Mouse (Mus musculus) forebrain, postnatal 0 days (tissue): ENCODE measurements around the gene C530008M17Rik. TPM values are rescaled to one million over a fixed set of nuclear protein-coding genes. Genes with fewer than 3 reads are reported as not detected.

ENCODE experiments used
- ATAC-seq: fragments of 200-750 bp; cut with Nextera tagmentation; 2 replicates; pipeline ENCODE4 v1.8.0; 2017; ENCODE audit warnings: mild to moderate bottlenecking, moderate library complexity
- DNase-seq: peaks from one replicate; pipeline ENCODE4 v3.0.0-alpha.2; 2015
- H3K27ac ChIP-seq: fragments of 300-500 bp; sonication (generic); 2 replicates; pipeline ENCODE4 v1.5.1; 2014; ENCODE audit warnings: low read depth, mild to moderate bottlenecking, antibody characterized with exemption, low read length, moderate library complexity, mixed read lengths
- H3K27me3 ChIP-seq: fragments of 300-500 bp; sonication (generic); 2 replicates; pipeline ENCODE4 v1.6.1; 2014; ENCODE audit warnings: mild to moderate bottlenecking, low read length, mixed read lengths; ENCODE audit not compliant: insufficient read depth
- H3K36me3 ChIP-seq: fragments of 300-500 bp; sonication (generic); 2 replicates; pipeline ENCODE4 v1.6.1; 2014; ENCODE audit warnings: mild to moderate bottlenecking, moderate library complexity; ENCODE audit not compliant: insufficient read depth
- H3K4me1 ChIP-seq: fragments of 300-500 bp; sonication (generic); 2 replicates; pipeline ENCODE4 v1.6.1; 2014; ENCODE audit warnings: antibody characterized with exemption; ENCODE audit not compliant: insufficient read depth
- H3K4me2 ChIP-seq: fragments of 300-500 bp; sonication (generic); 2 replicates; pipeline ENCODE4 v1.6.1; 2014; ENCODE audit warnings: low read depth, mild to moderate bottlenecking, moderate library complexity
- H3K4me3 ChIP-seq: fragments of 300-500 bp; sonication (generic); 2 replicates; pipeline ENCODE4 v1.5.1; 2014; ENCODE audit warnings: low read depth, low read length, mixed read lengths
- H3K9ac ChIP-seq: fragments of 300-500 bp; sonication (generic); 2 replicates; pipeline ENCODE4 v1.6.1; 2014; ENCODE audit warnings: mild to moderate bottlenecking
- H3K9me3 ChIP-seq: fragments of 300-500 bp; sonication (generic); 2 replicates; pipeline ENCODE4 v1.6.1; 2016; ENCODE audit warnings: low read length
- CTCF ChIP-seq: sonication (generic); IDR thresholded peaks from 2 replicates; pipeline ENCODE4 v1.5.1; 2016; ENCODE audit warnings: antibody characterized with exemption, control low read depth, low read depth
- WGBS: fragments of 180-500 bp; shearing (Covaris S2); extraction: QIAGEN DNeasy Blood & Tissue Kit; methylation state at CpG from one replicate; pipeline ENCODE4 v1.1.7; 2014; 5-methylcytosine and 5-hydroxymethylcytosine counted together
- polyA plus RNA-seq: library from polyadenylated mRNA; unstranded; fragments of >200 nt; fragmentation: Nextera tagmentation; extraction: Ambion mirVana; gene quantifications from 2 replicates; pipeline ENCODE4 v1.2.1, GENCODE M21; 2015
- total RNA-seq: library from RNA; depleted of rRNA; stranded (reverse); fragments of >200 nt; gene quantifications from 2 replicates; pipeline ENCODE4 v1.2.3, GENCODE M21; 2014

C530008M17Rik gene
- total and polyA plus RNA-seq, 2 experiments from 2014 or later = 63.6 to 87.4 TPM

DNA sequence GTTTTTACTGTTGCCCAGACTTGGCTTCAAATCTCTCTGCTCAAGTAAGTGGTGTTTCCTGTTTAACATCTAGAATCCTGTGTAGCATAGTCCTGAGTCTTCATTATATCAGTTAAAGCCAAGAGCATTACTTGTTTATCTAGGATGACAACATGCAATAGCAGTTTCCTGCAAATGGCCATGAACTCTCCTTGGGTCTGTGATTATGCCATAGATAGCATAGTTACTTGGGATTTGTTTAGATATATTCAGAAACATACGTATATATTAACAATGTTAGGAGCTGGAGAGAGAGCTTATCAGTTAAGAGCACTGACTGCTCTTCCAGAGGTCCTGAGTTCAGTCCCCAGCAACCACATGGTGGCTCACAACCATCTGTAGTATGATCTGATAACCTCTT is 28.5 kb upstream of the C530008M17Rik start:
- no peaks in the 10 kb centered on the region for H3K9me3 ChIP-seq
- WGBS = 89% methylated on average over 1 of the region's 1 CpGs
- no peak for TF ChIP-seq CTCF
- ATAC-seq (no peak), DNase-seq (no peak)
- H3K9ac ChIP-seq = no peak overlapping the region
- H3K27ac ChIP-seq = no peak overlapping the region
- no peak overlapping the region for H3K4me2 ChIP-seq
- H3K36me3 ChIP-seq = peaks cover 14% of the 10 kb centered on the region
- H3K27me3 ChIP-seq = no peaks in the 10 kb centered on the region
- no peaks in the 10 kb centered on the region for H3K4me1 ChIP-seq
- no peak overlapping the region for H3K4me3 ChIP-seq

GRCm38 (mm10) chr5:76634012-76634411 is 22.3 kb upstream of the C530008M17Rik start:
- Histone ChIP-seq H3K4me1 (no peaks in the 10 kb centered on the region), H3K27me3 (no peaks in the 10 kb centered on the region), H3K9ac (no peak overlapping the region), H3K27ac (no peak overlapping the region), H3K4me2 (no peak overlapping the region), H3K36me3 (peaks cover 41% of the 10 kb centered on the region), H3K9me3 (no peaks in the 10 kb centered on the region), H3K4me3 (no peak overlapping the region)
- no peak for TF ChIP-seq CTCF
- ATAC-seq (no peak), DNase-seq (no peak)
- 81% methylated on average over 10 of the region's 10 CpGs for WGBS

DNA sequence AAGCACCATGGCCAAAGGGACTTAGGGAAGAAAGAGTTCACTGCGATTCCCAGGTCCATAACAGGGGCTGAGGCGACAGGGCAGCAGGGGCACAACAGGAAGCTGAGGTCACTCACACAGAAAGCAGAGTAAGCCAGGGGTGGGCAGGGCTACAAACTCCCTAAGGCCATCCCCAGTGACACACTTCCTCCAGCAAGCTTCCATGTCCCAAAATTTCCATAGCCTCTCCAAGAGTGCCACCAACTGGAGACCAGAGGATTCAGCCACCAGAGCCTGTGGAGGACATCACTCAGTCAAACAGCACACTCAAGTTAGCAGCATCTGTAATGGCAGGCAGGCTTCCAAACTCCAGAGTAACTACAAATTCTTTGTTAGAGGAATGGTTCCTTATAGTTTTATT is 20.7 kb upstream of the C530008M17Rik start:
- Histone ChIP-seq H3K36me3 (peaks cover 52% of the 10 kb centered on the region), H3K27me3 (no peaks in the 10 kb centered on the region), H3K4me1 (no peaks in the 10 kb centered on the region), H3K9ac (no peak overlapping the region), H3K4me2 (no peak overlapping the region), H3K9me3 (no peaks in the 10 kb centered on the region), H3K4me3 (no peak overlapping the region), H3K27ac (no peak overlapping the region)
- 92% methylated on average over 2 of the region's 2 CpGs for WGBS
- no peak for DNase-seq
- no peak for ATAC-seq
- TF ChIP-seq CTCF = 0 out of 2 replicates have a peak, but pooled peaks have one; percentile 13

DNA sequence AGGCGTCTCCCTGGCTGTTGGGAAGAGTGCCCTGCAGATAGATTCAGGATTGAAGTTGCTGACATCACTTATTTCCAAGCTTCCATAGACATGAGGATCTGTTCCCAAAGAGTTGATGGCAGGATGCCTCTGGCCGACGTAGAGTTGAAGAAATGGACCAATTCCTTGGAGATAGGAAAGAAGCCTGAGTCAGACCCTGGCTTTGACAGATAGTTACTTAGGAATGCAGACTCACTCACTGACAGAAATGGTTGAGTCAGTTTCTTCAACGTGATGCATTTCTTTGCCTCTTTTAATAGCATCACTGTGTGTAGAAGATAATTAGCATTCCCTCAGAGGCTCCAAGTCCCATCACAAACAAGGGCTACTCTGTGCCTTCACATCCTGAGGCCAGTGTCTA is 14.2 kb upstream of the C530008M17Rik start:
- Histone ChIP-seq H3K4me3 (no peak overlapping the region), H3K36me3 (peaks cover 48% of the 10 kb centered on the region), H3K4me2 (no peak overlapping the region), H3K4me1 (no peaks in the 10 kb centered on the region), H3K27ac (no peak overlapping the region), H3K9ac (no peak overlapping the region), H3K27me3 (no peaks in the 10 kb centered on the region), H3K9me3 (no peaks in the 10 kb centered on the region)
- WGBS = 88% methylated on average over 4 of the region's 4 CpGs
- TF ChIP-seq CTCF = no peak
- DNase-seq (no peak), ATAC-seq (no peak; the same call in 1 of the 2 replicates)

GRCm38 (mm10) chr5:76644234-76644633 is 12.1 kb upstream of the C530008M17Rik start:
- Histone ChIP-seq H3K27me3 (no peaks in the 10 kb centered on the region), H3K4me2 (no peak overlapping the region), H3K4me1 (no peaks in the 10 kb centered on the region), H3K36me3 (peaks cover 35% of the 10 kb centered on the region), H3K9ac (no peak overlapping the region), H3K4me3 (no peak overlapping the region), H3K9me3 (no peaks in the 10 kb centered on the region), H3K27ac (no peak overlapping the region)
- TF ChIP-seq CTCF = no peak
- WGBS = 95% methylated on average over 7 of the region's 7 CpGs
- no peak for ATAC-seq
- no peak for DNase-seq

DNA sequence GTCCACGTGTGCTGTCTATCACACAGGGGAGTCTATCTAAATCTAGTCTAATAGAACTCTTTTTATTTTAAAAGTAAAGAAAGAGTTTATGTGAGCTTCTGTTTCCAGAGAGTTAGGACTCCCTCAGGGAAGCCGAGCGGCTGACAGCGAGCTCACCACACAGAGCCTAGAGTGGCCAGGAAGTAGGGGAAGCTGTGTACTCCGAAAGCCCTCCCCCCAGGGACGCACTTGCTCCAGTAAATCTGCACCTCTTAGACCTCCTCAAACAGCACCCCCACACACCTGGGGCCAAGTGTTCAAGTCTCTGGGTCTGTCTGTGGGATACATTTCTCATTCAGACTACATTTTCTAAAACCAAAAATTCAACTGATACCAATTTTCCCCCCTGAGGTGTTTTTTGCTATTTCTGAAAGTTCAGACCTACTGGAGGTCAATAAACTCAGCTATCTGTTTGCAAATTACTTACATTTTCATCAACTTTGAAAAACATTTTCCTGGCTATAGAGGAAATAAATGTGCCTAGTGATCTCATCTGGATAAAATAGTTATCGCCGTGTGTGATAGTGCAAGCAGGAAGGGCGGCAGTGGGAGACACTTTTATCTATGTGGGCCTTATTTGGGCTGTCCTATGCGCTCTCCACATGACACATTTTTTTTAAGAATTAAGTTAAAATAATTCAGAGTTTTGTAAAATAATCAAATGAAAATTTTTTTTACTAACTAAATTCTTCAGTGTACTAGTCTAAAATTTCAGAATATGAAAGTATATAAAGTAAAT is 11.0 kb upstream of the C530008M17Rik start:
- Histone ChIP-seq H3K27ac (no peak overlapping the region), H3K36me3 (peaks cover 29% of the 10 kb centered on the region), H3K4me2 (no peak overlapping the region), H3K27me3 (no peaks in the 10 kb centered on the region), H3K9me3 (no peaks in the 10 kb centered on the region), H3K4me1 (no peaks in the 10 kb centered on the region), H3K9ac (no peak overlapping the region), H3K4me3 (no peak overlapping the region)
- no peak for TF ChIP-seq CTCF
- 90% methylated on average over 10 of the region's 10 CpGs for WGBS
- ATAC-seq (no peak), DNase-seq (no peak)

GRCm38 (mm10) chr5:76649897-76650296 is 6.4 kb upstream of the C530008M17Rik start:
- H3K4me1 ChIP-seq = no peaks in the 10 kb centered on the region
- no peak overlapping the region for H3K27ac ChIP-seq
- no peak overlapping the region for H3K4me3 ChIP-seq
- 67% methylated on average over 4 of the region's 4 CpGs for WGBS
- ATAC-seq (no peak), DNase-seq (no peak)
- H3K36me3 ChIP-seq = no peaks in the 10 kb centered on the region
- no peak overlapping the region for H3K4me2 ChIP-seq
- no peak overlapping the region for H3K9ac ChIP-seq
- no peaks in the 10 kb centered on the region for H3K27me3 ChIP-seq
- TF ChIP-seq CTCF = no peak
- H3K9me3 ChIP-seq = no peaks in the 10 kb centered on the region
